Mouse (Mus musculus): ENCODE results near the gene Daam1.

GRCm38 (mm10) chr12:72038866-72039265 is 208.0 kb downstream of the Daam1 start:
- TF ChIP-seq CTCF (IDR thresholded peaks at IDR 0.05; ENCODE audit: extremely low read depth, insufficient read depth, low read length): no peak
- no peak for TF ChIP-seq POLR2A (IDR thresholded peaks at IDR 0.05; ENCODE audit: extremely low read depth, insufficient read depth, low read length)

All from cortical plate, adult 2 months (tissue).